ENCODE assay signal across 7 mouse cellular contexts in genomic region chr2:25261870-25262269, GRCm38 (mm10). TPM values are rescaled to one million over a fixed set of nuclear protein-coding genes. Genes with fewer than 3 reads are reported as not detected.
DNase-seq lines count a peak whose midpoint lies in the region; ATAC-seq and TF ChIP-seq lines count a peak whose summit lies in the region.

No protein-coding gene starts in this region.

- TF ChIP-seq CTCF in lung, embryonic 14.5 days (IDR thresholded peaks at IDR 0.05; ENCODE audit: low read depth) = no peak

- H3K4me1 ChIP-seq in lung, embryonic 14.5 days (ENCODE audit: insufficient read depth) = no peaks in the 10 kb centered on the region
- H3K4me1 ChIP-seq in embryonic facial prominence, embryonic 14.5 days (ENCODE audit: control insufficient read depth, insufficient read depth, low read length) = peaks cover 21% of the 10 kb centered on the region
- H3K4me1 ChIP-seq in limb, embryonic 10.5 days = peaks cover 41% of the 10 kb centered on the region
- peaks cover 9% of the 10 kb centered on the region; the same call in 1 of the 2 replicates for H3K4me1 ChIP-seq in stomach, embryonic 14.5 days (ENCODE audit: control insufficient read depth, insufficient read depth, low read length)

- DNase-seq in lung, embryonic 14.5 days = no peak
- DNase-seq in lung, adult 18-20 months = no peak
- DNase-seq in embryonic facial prominence, embryonic 14.5 days (ENCODE audit: low spot score) = no peak
- no peak for DNase-seq in limb, embryonic 10.5 days (ENCODE audit: low spot score)
- DNase-seq in urinary bladder, postnatal 25 days (ENCODE audit: low spot score) = no peak
- no peak for DNase-seq in adipocyte (ENCODE audit: low spot score)

- H3K27me3 ChIP-seq in lung, embryonic 14.5 days (ENCODE audit: insufficient read depth, low read length) = peaks cover 16% of the 10 kb centered on the region
- H3K27me3 ChIP-seq in embryonic facial prominence, embryonic 14.5 days (replicated peaks; ENCODE audit: control insufficient read depth, insufficient read depth, low read length) = peaks cover 16% of the 10 kb centered on the region
- peaks cover 29% of the 10 kb centered on the region for H3K27me3 ChIP-seq in limb, embryonic 10.5 days (ENCODE audit: low read depth, poor library complexity, severe bottlenecking)
- H3K27me3 ChIP-seq in stomach, embryonic 14.5 days (ENCODE audit: control insufficient read depth, insufficient read depth, low read length) = no peaks in the 10 kb centered on the region; the same call in none of the 2 replicates

- H3K4me2 ChIP-seq in lung, embryonic 14.5 days = peak overlapping the region; percentile 100
- H3K4me2 ChIP-seq in embryonic facial prominence, embryonic 14.5 days (ENCODE audit: low read depth, low read length) = peak overlapping the region; percentile 98
- peak overlapping the region; percentile 99 for H3K4me2 ChIP-seq in stomach, embryonic 14.5 days (replicated peaks; ENCODE audit: low read depth, low read length)

- ATAC-seq in lung, embryonic 14.5 days (ENCODE audit: insufficient read depth) = peak; percentile 9; the same call in 1 of the 2 replicates
- no peak; the same call in 1 of the 2 replicates for ATAC-seq in embryonic facial prominence, embryonic 14.5 days (ENCODE audit: low read depth)
- no peak for ATAC-seq in stomach, embryonic 14.5 days (ENCODE audit: insufficient number of reproducible peaks, insufficient read depth, low FRiP score, low read depth)

- peak overlapping the region; percentile 74 for H3K4me3 ChIP-seq in lung, embryonic 14.5 days (ENCODE audit: low read depth, low read length)
- H3K4me3 ChIP-seq in embryonic facial prominence, embryonic 14.5 days (ENCODE audit: low read depth, low read length) = peak overlapping the region; percentile 75
- H3K4me3 ChIP-seq in limb, embryonic 10.5 days = peak overlapping the region; percentile 85
- H3K4me3 ChIP-seq in stomach, embryonic 14.5 days (ENCODE audit: low read depth, low read length) = peak overlapping the region; percentile 50

- no peak overlapping the region; the same call in 1 of the 2 replicates for H3K9ac ChIP-seq in lung, embryonic 14.5 days
- H3K9ac ChIP-seq in embryonic facial prominence, embryonic 14.5 days (ENCODE audit: low read depth, low read length) = peak overlapping the region; percentile 69
- H3K9ac ChIP-seq in stomach, embryonic 14.5 days (replicated peaks; ENCODE audit: low read depth, low read length) = no peak overlapping the region

- H3K36me3 ChIP-seq in lung, embryonic 14.5 days (ENCODE audit: insufficient read depth) = no peaks in the 10 kb centered on the region
- no peaks in the 10 kb centered on the region for H3K36me3 ChIP-seq in embryonic facial prominence, embryonic 14.5 days (ENCODE audit: control insufficient read depth, insufficient read depth, low read length)
- H3K36me3 ChIP-seq in limb, embryonic 10.5 days = no peaks in the 10 kb centered on the region
- H3K36me3 ChIP-seq in stomach, embryonic 14.5 days (ENCODE audit: control insufficient read depth, insufficient read depth, low read length) = no peaks in the 10 kb centered on the region

- no peaks in the 10 kb centered on the region for H3K9me3 ChIP-seq in lung, embryonic 14.5 days (ENCODE audit: low read depth, low read length)
- no peaks in the 10 kb centered on the region for H3K9me3 ChIP-seq in embryonic facial prominence, embryonic 14.5 days (ENCODE audit: control insufficient read depth, low read length)
- no peaks in the 10 kb centered on the region for H3K9me3 ChIP-seq in limb, embryonic 10.5 days (replicated peaks)
- H3K9me3 ChIP-seq in stomach, embryonic 14.5 days (ENCODE audit: control insufficient read depth, low read depth, low read length) = no peaks in the 10 kb centered on the region

- 44% methylated on average over 12 of the region's 12 CpGs for WGBS in lung, embryonic 14.5 days
- 43% methylated on average over 12 of the region's 12 CpGs for WGBS in embryonic facial prominence, embryonic 14.5 days
- WGBS in limb, embryonic 10.5 days = 50% methylated on average over 12 of the region's 12 CpGs
- WGBS in stomach, embryonic 14.5 days = 48% methylated on average over 11 of the region's 12 CpGs

- H3K27ac ChIP-seq in lung, embryonic 14.5 days (ENCODE audit: low read depth) = no peak overlapping the region
- no peak overlapping the region; the same call in 1 of the 2 replicates for H3K27ac ChIP-seq in embryonic facial prominence, embryonic 14.5 days (replicated peaks; ENCODE audit: low read depth, low read length)
- peak overlapping the region; percentile 80 for H3K27ac ChIP-seq in limb, embryonic 10.5 days
- no peak overlapping the region for H3K27ac ChIP-seq in stomach, embryonic 14.5 days (ENCODE audit: low read length)

RNA-seq across cellular contexts. Expression of gene Tprn, which starts 0.5 kb away (rescaled TPM):
- polyA plus RNA-seq in lung, embryonic 14.5 days (2014; fragmentation: Nextera tagmentation; extraction: Ambion mirVana) = 4.7 and 5.0 TPM in 2 replicates
- polyA plus RNA-seq in embryonic facial prominence, embryonic 14.5 days (2014; fragmentation: Nextera tagmentation; extraction: Ambion mirVana) = 4.6 and 5.1 TPM in 2 replicates
- 8.7 and 9.7 TPM in 2 replicates for polyA plus RNA-seq in limb, embryonic 10.5 days (2016; fragmentation: Nextera tagmentation; extraction: Ambion mirVana)
- 6.2 and 8.5 TPM in 2 replicates for polyA plus RNA-seq in stomach, embryonic 14.5 days (2014; fragmentation: Nextera tagmentation; extraction: Ambion mirVana)

RNA-seq across cellular contexts. Expression of gene Tmem203, which starts 6.6 kb away (rescaled TPM):
- polyA plus RNA-seq in lung, embryonic 14.5 days (2014; fragmentation: Nextera tagmentation; extraction: Ambion mirVana) = 14.5 and 16.4 TPM in 2 replicates
- polyA plus RNA-seq in embryonic facial prominence, embryonic 14.5 days (2014; fragmentation: Nextera tagmentation; extraction: Ambion mirVana) = 16.1 and 16.6 TPM in 2 replicates
- 14.5 and 18.4 TPM in 2 replicates for polyA plus RNA-seq in limb, embryonic 10.5 days (2016; fragmentation: Nextera tagmentation; extraction: Ambion mirVana)
- polyA plus RNA-seq in stomach, embryonic 14.5 days (2014; fragmentation: Nextera tagmentation; extraction: Ambion mirVana) = 14.7 and 16.8 TPM in 2 replicates

RNA-seq across cellular contexts. Expression of gene Ssna1, which starts 10.4 kb away (rescaled TPM):
- polyA plus RNA-seq in lung, embryonic 14.5 days (2014; fragmentation: Nextera tagmentation; extraction: Ambion mirVana) = 217 and 229 TPM in 2 replicates
- 227 and 240 TPM in 2 replicates for polyA plus RNA-seq in embryonic facial prominence, embryonic 14.5 days (2014; fragmentation: Nextera tagmentation; extraction: Ambion mirVana)
- polyA plus RNA-seq in limb, embryonic 10.5 days (2016; fragmentation: Nextera tagmentation; extraction: Ambion mirVana) = 235 and 243 TPM in 2 replicates
- polyA plus RNA-seq in stomach, embryonic 14.5 days (2014; fragmentation: Nextera tagmentation; extraction: Ambion mirVana) = 241 and 246 TPM in 2 replicates

RNA-seq across cellular contexts. Expression of gene Anapc2, which starts 10.4 kb away (rescaled TPM):
- polyA plus RNA-seq in lung, embryonic 14.5 days (2014; fragmentation: Nextera tagmentation; extraction: Ambion mirVana) = 109 and 119 TPM in 2 replicates
- 104 and 113 TPM in 2 replicates for polyA plus RNA-seq in embryonic facial prominence, embryonic 14.5 days (2014; fragmentation: Nextera tagmentation; extraction: Ambion mirVana)
- polyA plus RNA-seq in limb, embryonic 10.5 days (2016; fragmentation: Nextera tagmentation; extraction: Ambion mirVana) = 138 and 153 TPM in 2 replicates
- 108 and 116 TPM in 2 replicates for polyA plus RNA-seq in stomach, embryonic 14.5 days (2014; fragmentation: Nextera tagmentation; extraction: Ambion mirVana)

RNA-seq across cellular contexts. Expression of gene AL732309.1, which starts 15.2 kb away (rescaled TPM):
- polyA plus RNA-seq in lung, embryonic 14.5 days (2014; fragmentation: Nextera tagmentation; extraction: Ambion mirVana) = 3.5 and 3.6 TPM in 2 replicates
- polyA plus RNA-seq in embryonic facial prominence, embryonic 14.5 days (2014; fragmentation: Nextera tagmentation; extraction: Ambion mirVana) = 4.5 and 6.1 TPM in 2 replicates
- 6.5 and 7.8 TPM in 2 replicates for polyA plus RNA-seq in limb, embryonic 10.5 days (2016; fragmentation: Nextera tagmentation; extraction: Ambion mirVana)
- 5.9 and 8.5 TPM in 2 replicates for polyA plus RNA-seq in stomach, embryonic 14.5 days (2014; fragmentation: Nextera tagmentation; extraction: Ambion mirVana)
